7 mouse cellular contexts compared by ENCODE assay signal in the genomic region with DNA sequence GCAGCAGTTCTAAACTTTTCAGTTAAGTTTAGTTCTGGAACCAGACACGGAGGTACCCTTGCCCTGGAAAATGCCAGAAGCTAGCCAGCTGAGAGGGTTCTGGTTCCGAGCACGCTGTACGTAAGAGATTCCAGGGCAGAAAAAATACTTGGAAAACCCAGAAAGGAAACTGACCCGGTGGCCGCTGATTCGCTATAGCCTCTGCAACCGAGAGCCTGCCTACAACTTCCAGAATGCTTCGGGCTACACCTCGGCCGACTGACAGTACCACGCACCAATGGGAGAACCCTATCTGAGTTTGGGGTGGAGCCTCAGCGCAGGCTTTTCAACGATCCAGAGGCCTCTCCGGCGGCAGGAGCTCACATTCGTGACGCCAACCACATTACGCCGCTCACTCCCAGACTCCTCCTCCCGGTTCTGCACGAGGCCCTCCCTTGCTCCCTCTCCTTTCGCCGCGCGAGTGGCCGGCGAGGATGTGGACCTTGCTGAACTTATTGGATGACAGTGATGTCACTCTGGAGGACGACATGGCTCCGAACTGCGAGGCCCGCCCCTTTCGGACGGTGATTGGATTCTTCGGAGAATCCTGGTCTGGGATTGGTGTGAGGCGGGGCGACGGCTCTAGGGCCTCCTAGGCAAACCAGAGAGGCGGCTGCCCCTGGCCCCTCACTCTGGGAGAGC. TPM values are rescaled to one million over a fixed set of nuclear protein-coding genes. Genes with fewer than 3 reads are reported as not detected.
DNase-seq lines count a peak whose midpoint lies in the region; ATAC-seq lines count a peak whose summit lies in the region.

A gene (plus strand): TSS at position 378 of the 681 bp plus-strand sequence.

- peaks cover 10% of the 10 kb centered on the region; the same call in 1 of the 2 replicates for H3K36me3 ChIP-seq in embryonic facial prominence, embryonic 12.5 days
- H3K36me3 ChIP-seq in limb, embryonic 11.5 days (ENCODE audit: control insufficient read depth, insufficient read depth, low read length) = no peaks in the 10 kb centered on the region
- H3K36me3 ChIP-seq in midbrain, embryonic 14.5 days (ENCODE audit: control insufficient read depth, insufficient read depth, low read length) = 0 out of 2 replicates have a peak, but pooled peaks cover 3% of the 10 kb centered on the region

- H3K27ac ChIP-seq in embryonic facial prominence, embryonic 12.5 days = peak within 1 kb of the TSS; percentile 77
- peak within 1 kb of the TSS; percentile 51 for H3K27ac ChIP-seq in limb, embryonic 11.5 days (replicated peaks; ENCODE audit: low read depth, low read length)
- peak within 1 kb of the TSS; percentile 84 for H3K27ac ChIP-seq in midbrain, embryonic 14.5 days (replicated peaks; ENCODE audit: low read depth, low read length)

- peak within 1 kb of the TSS; percentile 56 for H3K9ac ChIP-seq in embryonic facial prominence, embryonic 12.5 days
- H3K9ac ChIP-seq in limb, embryonic 11.5 days (ENCODE audit: low read length) = peak within 1 kb of the TSS; percentile 72
- peak within 1 kb of the TSS; percentile 68 for H3K9ac ChIP-seq in midbrain, embryonic 14.5 days (replicated peaks; ENCODE audit: low read length)

- peak within 1 kb of the TSS; percentile 58 for H3K4me3 ChIP-seq in embryonic facial prominence, embryonic 12.5 days
- peak within 1 kb of the TSS; percentile 46 for H3K4me3 ChIP-seq in limb, embryonic 11.5 days (ENCODE audit: low read depth, low read length)
- peak within 1 kb of the TSS; percentile 58 for H3K4me3 ChIP-seq in midbrain, embryonic 14.5 days (replicated peaks; ENCODE audit: low read depth, low read length)

- under 1% methylated on average over 39 of the region's 39 CpGs for WGBS in embryonic facial prominence, embryonic 12.5 days
- WGBS in limb, embryonic 11.5 days = 1% methylated on average over 39 of the region's 39 CpGs
- under 1% methylated on average over 39 of the region's 39 CpGs for whole genome bisulfite sequencing in midbrain, embryonic 14.5 days

- peaks cover 24% of the 10 kb centered on the region for H3K4me1 ChIP-seq in embryonic facial prominence, embryonic 12.5 days
- H3K4me1 ChIP-seq in limb, embryonic 11.5 days (ENCODE audit: control insufficient read depth, insufficient read depth, low read length) = peaks cover 8% of the 10 kb centered on the region; the same call in 1 of the 2 replicates
- peaks cover 26% of the 10 kb centered on the region for H3K4me1 ChIP-seq in midbrain, embryonic 14.5 days (ENCODE audit: control insufficient read depth, insufficient read depth, low read length)

- H3K27me3 ChIP-seq in embryonic facial prominence, embryonic 12.5 days = no peaks in the 10 kb centered on the region
- H3K27me3 ChIP-seq in limb, embryonic 11.5 days (ENCODE audit: control insufficient read depth, insufficient read depth, low read length) = no peaks in the 10 kb centered on the region
- H3K27me3 ChIP-seq in midbrain, embryonic 14.5 days (ENCODE audit: control insufficient read depth, insufficient read depth, low read length) = no peaks in the 10 kb centered on the region

- peak; percentile 98 for ATAC-seq in embryonic facial prominence, embryonic 12.5 days (ENCODE audit: insufficient number of reproducible peaks, insufficient read depth, low FRiP score, low TSS enrichment)
- peak; percentile 99 for ATAC-seq in limb, embryonic 11.5 days (ENCODE audit: insufficient number of reproducible peaks, low FRiP score, low TSS enrichment, low read depth)
- peak; percentile 99 for ATAC-seq in midbrain, embryonic 14.5 days (ENCODE audit: low FRiP score, low TSS enrichment)

- H3K4me2 ChIP-seq in embryonic facial prominence, embryonic 12.5 days (replicated peaks) = peak within 1 kb of the TSS; percentile 69
- peak within 1 kb of the TSS; percentile 68 for H3K4me2 ChIP-seq in limb, embryonic 11.5 days (ENCODE audit: low read depth, severe bottlenecking)
- peak within 1 kb of the TSS; percentile 61 for H3K4me2 ChIP-seq in midbrain, embryonic 14.5 days (ENCODE audit: low read length)

- no peaks in the 10 kb centered on the region for H3K9me3 ChIP-seq in embryonic facial prominence, embryonic 12.5 days
- no peaks in the 10 kb centered on the region for H3K9me3 ChIP-seq in limb, embryonic 11.5 days (ENCODE audit: control insufficient read depth, low read length)
- H3K9me3 ChIP-seq in midbrain, embryonic 14.5 days (ENCODE audit: control insufficient read depth, low read length) = no peaks in the 10 kb centered on the region

- DNase-seq in adrenal gland, postnatal 25 days = peak; percentile 95
- DNase-seq in heart, adult 11 months = peak; percentile 100
- peak; percentile 99 for DNase-seq in kidney, adult 18-20 months
- DNase-seq in limb, embryonic 11.5 days (ENCODE audit: low spot score) = peak; percentile 97
- DNase-seq in midbrain, embryonic 14.5 days = peak; percentile 99
- DNase-seq in spleen, adult 18-20 months = peak; percentile 92 to 93

RNA-seq across cellular contexts. Expression of the gene that starts here (rescaled TPM):
- 4.9 and 5.0 TPM in 2 replicates for total RNA-seq in adrenal gland, postnatal 25 days (2021)
- polyA plus RNA-seq in embryonic facial prominence, embryonic 12.5 days (2016; fragmentation: Nextera tagmentation; extraction: Ambion mirVana) = 7.8 and 8.5 TPM in 2 replicates
- 3.2 and 7.6 TPM in 2 replicates for polyA plus RNA-seq in limb, embryonic 11.5 days (2014; fragmentation: Nextera tagmentation; extraction: Ambion mirVana)
- polyA plus RNA-seq in midbrain, embryonic 14.5 days (2014; fragmentation: Nextera tagmentation; extraction: Ambion mirVana) = 6.5 and 10.4 TPM in 2 replicates

Comparison
In these comparisons a context has a peak if more than half of its experiments do, and no peak if none do; other contexts are left out.
1. Peak in every context shown above with its lines: DNase-seq, ATAC-seq, H3K4me3 ChIP-seq and H3K27ac ChIP-seq.